Mouse (Mus musculus) testis, postnatal 14 days (tissue): ENCODE measurements around the gene Slc7a7.

Experiments used
- DNase-seq: peaks from one replicate; pipeline ENCODE4 v3.0.0; 2021; ENCODE audit warnings: low spot score

Slc7a7 gene

DNA sequence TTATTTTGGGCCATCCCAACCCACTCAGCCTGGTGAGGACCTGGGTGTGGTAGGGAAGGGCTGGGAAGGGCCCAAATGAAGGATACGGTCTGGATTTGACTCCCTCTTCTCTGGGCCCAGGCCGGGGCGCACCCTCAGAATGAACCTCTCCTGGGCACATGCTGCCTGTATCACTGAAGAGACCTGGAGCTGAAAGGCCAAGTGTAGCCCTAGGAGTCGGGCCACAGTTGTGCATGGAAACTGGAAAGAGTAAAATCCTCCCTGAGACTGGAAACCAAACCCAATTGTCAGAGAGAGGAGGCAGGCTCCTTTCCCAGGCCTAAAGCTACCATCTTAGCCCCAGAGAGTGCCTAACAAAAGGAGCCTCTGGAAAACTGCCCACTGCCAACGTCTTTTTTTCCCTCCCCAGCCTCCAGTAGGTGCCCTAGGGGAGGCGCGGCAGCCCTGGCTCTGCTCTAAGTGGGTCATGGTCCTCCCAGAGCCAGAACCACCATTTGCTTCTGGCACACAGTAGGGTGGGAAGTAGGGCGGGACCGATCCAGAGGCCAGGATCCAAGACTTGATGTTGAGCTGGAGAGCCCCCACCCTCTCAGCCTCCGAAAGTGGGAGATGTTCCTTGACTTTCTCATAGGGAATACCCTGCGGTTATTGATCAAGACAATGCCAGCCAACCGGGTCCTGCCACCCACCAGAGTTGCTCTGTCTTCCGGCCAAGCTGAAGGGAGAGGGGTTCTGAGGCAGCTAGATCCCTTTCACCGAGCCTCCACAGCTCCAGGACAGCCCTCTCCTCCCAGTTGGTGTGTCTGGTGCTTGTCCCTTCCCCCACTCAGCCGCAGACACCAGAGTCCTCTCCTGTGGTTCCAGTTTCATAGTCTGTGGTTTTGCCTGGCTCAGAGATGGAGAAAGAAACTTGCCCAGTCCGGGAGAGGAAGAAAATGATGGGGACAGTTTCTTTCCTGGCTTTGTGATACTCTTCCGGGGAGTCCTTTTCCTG, 15.6 kb upstream of the Slc7a7 start:
- DNase-seq: no peak

DNA sequence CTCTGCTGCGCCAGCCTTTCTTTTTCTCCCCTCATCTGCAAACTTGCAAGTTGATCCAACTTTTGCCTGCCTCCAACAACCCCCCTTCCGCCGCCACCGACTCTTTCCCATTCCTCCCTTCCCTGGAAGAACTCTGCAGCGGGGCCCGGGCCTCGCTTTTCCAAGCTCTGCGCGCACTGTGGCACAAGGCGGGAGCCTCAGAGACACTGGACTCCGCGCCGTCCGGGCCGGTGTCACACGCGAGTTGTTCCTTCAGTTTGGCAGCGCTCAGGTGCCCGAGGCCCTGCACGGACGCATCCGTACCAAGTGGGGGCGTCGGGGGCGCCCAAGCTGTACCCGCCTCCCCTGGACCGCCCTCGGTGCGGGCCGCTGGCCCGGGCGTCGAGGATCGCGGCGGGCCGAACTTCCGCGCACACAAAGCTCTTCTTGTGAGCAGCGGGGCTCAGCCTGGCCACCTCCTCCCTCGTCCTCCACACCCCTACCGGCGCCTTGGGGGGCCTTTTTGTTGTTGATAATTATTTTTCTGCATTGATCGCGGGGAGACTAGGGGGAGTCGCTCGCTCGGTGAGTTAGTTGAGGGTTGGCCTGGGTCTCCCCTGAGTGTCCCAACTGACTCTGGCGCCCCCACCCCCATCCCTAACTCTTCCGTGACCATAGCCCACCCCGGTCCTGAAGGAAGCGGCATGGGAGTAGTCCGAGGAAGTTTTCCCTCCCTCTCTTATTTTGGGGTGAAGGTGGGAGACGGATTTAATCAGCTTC, 14.7 kb upstream of the Slc7a7 start:
- no peak for DNase-seq

GRCm38 (mm10) chr14:54431334-54432077, 13.9 kb upstream of the Slc7a7 start, which contains the start of gene Mmp14:
Gene Mmp14, plus strand, starts transcription at chr14:54431612.
- DNase-seq: peak; percentile 80

GRCm38 (mm10) chr14:54430406-54431145, 13.0 kb upstream of the Slc7a7 start:
- no peak for DNase-seq

DNA sequence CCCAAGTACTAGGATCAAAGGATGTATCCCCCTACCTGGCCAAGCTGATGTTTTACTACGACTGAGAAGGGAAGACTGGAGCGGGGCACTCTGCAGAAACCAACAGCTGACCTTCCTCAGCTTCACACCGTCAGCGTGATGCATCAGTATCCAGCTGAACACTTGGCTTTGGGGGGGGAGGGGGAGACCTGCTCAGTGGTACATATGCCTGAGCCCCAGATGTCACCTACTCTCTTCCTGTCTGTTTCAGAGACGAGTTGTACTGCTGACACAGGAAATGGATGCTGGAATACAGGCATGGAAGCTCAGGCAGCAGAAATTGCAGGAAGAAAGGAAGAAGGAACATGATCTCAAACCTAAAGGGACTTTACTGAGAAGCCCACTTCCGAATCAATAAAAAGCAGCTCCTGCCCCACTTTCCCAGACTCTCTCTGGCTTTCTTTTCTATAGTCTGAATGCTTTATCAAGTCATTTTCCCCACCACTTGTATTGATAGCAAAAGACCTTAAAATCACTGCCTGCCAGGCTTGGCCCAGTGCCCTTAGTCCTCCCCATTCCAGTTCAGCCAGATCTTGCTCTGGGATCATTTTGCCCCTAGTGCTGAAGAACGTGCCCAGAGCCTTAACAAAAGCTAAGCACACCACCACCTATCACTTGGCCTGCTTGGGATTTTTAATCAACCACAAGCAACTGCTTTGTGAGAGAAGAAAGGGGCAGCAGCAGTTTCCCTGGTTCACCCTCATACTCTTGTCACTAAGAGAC, 11.9 kb upstream of the Slc7a7 start:
- DNase-seq: no peak

DNA sequence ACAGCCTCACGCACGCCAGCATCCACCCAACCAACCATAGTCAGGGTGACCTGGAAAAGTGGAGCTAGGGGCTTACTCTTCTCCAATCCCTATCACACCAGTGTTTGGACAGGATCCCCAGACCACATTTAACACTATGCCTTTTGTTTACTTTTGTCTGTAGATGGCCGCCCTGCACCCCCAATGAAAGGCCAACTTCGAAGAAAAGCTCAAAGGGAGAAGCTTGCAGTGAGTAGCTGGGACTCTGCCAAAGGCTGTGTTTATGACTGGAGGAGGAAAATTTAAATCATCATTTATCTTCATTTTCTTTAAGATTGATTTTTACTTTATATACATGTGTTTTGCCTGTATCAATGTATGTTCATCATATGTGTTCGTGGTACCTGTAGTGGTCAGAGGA, 10.8 kb upstream of the Slc7a7 start:
- DNase-seq: no peak

- no peak for DNase-seq
These were observed 10.1 kb upstream of the Slc7a7 start for GRCm38 (mm10) chr14:54427696-54428095.

DNA sequence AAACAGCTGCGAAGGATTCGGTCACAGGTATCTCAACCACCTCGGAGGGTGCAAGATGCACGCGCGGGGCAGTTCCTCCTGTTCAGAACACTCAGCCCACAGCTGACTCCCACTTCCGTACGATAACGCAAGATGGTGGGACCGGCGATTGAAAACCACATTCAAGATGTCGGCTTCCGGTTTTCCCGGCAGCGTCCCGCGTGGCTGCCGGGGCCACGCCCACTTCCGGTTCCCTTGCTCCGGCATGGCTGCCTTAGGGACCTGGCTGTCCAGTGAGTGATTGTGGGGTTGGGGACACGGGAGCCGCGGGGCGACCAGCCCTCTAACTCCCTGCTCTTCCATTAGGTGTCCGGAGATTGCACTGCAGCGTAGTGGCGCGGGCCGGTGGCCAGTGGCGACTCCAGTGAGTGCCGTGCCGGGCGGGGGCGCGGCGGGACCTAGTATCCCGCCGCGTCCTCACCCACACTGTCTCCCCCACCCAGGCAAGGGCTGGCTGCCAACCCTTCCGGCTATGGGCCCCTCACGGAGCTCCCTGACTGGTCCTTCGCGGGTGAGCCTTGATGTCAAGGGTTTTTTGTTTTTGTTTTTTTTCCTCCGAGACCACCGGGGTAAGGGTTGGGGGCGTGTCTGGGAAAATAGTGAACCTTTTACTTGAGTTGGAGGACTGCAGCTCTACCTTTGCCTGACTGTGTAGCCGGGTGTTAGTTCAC, 9.3 kb upstream of the Slc7a7 start, which contains the start of gene Mrpl52:
Mrpl52 (plus strand) TSS at position 221 of the 710 bp plus-strand sequence.
- DNase-seq: peak; percentile 91

GRCm38 (mm10) chr14:54426003-54426688, 8.6 kb upstream of the Slc7a7 start:
- no peak for DNase-seq

GRCm38 (mm10) chr14:54425540-54425939, 8.0 kb upstream of the Slc7a7 start:
- no peak for DNase-seq

DNA sequence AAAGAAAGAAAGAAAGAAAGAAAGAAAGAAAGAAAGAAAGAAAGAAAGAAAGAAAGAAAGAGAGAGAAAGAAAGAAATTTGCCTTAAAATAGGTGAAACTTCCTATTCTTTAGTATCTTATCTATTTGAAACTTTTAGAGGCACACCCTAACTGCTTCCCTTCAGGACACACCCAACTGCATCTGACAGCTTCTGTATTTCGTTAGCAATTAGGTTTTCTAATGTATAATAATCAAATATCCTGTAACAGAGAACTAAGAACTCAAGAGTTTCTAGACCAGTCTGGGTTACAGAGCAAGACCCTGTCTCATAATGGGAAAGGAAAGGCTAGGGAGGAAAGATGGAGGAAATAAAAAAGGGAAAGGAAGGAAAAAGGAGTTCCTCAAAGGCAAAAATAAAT, 7.1 kb upstream of the Slc7a7 start:
- DNase-seq: no peak

GRCm38 (mm10) chr14:54423406-54423805, 5.8 kb upstream of the Slc7a7 start:
- DNase-seq: no peak

DNA sequence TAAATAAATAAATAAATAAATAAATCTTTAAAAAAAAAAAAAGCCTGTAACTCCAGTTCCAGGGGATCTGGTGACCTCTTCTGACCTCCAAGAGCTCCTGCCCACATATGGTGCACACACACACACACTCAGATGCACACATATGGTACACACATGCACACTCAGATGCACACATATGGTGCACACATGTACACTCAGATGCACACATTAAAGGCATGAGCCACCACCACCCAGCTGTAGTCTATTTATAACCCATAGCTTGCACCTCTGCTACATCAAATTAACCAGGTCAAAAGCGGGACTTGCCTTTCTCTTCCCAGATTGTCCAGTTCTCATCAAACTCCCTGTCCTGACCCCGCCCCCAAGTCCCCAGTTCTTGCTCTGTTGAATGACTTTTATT, 3.4 kb upstream of the Slc7a7 start:
- DNase-seq: no peak

DNA sequence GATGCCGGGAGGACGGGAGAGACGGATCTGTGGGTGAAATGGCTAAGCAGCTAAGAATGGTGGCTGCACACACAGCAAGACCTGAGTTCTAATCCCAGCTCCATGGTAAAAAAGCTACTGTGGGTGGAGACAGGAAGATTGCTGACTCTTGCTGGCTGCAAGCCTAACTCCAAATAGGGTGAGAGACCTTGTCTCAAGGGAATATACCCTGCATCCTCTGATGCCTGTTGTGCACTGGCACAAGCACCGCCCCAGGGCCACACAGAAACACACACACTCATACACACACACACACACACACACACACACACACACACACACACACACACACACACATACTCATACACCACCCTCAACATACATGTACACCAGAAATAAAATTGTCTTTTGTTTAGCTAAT, 750 bp downstream of the Slc7a7 start:
- DNase-seq: no peak

DNA sequence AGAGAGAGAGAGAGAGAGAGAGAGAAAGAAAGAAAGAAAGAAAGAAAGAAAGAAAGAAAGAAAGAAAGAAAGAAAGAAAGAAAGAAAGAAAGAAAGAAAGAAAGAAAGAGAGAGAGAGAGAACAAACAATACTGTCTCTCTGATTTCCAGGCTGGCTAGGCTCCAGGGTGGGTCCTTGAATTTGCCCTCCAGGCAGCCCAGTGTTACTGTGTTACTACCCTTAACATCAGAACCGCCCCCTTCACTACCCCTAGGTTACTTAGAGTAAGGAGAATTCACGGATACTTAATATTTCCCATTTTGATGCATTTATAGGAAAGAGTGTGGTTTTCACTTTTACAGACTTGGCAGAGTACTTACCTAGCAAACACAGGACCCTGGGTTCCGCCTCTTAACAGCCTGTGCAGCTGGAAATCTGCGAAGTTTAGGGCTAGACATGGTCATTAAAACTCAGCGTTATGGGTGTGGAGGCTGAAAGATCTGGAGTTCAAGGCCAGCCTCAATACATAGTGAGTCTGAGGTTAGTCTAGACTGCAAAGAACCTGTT, 1.3 kb downstream of the Slc7a7 start:
- DNase-seq: no peak

GRCm38 (mm10) chr14:54415241-54416020, 2.1 kb downstream of the Slc7a7 start:
- DNase-seq: no peak

- DNase-seq: no peak
These were observed 3.5 kb downstream of the Slc7a7 start for GRCm38 (mm10) chr14:54413877-54414700.
